Mouse (Mus musculus) heart, embryonic 13.5 days (tissue): Measurements from ENCODE around the gene Ubtd2. TPM values are rescaled to one million over a fixed set of nuclear protein-coding genes. Genes with fewer than 3 reads are reported as not detected.

Experiments
- ATAC-seq: fragments of 200-750 bp; cut with Nextera tagmentation; 2 replicates; pipeline ENCODE4 v1.8.0; 2017; ENCODE audit warnings: moderate TSS enrichment; ENCODE audit not compliant: insufficient number of reproducible peaks, low FRiP score, low TSS enrichment; ENCODE audit errors: extremely low read depth
- H3K27ac ChIP-seq: fragments of 300-500 bp; sonication (generic); replicated peaks from 2 replicates; pipeline ENCODE4 v1.5.1; 2015; ENCODE audit warnings: moderate library complexity, mild to moderate bottlenecking, inconsistent platforms
- H3K27me3 ChIP-seq: fragments of 300-500 bp; sonication (generic); replicated peaks from 2 replicates; pipeline ENCODE4 v1.6.1; 2015; ENCODE audit warnings: mild to moderate bottlenecking, inconsistent platforms
- H3K36me3 ChIP-seq: fragments of 300-500 bp; sonication (generic); 2 replicates; pipeline ENCODE4 v1.6.1; 2015; ENCODE audit warnings: mild to moderate bottlenecking, inconsistent platforms
- H3K4me1 ChIP-seq: fragments of 300-500 bp; sonication (generic); 2 replicates; pipeline ENCODE4 v1.6.1; 2015; ENCODE audit warnings: inconsistent platforms
- H3K4me2 ChIP-seq: fragments of 300-500 bp; sonication (generic); 2 replicates; pipeline ENCODE4 v1.6.1; 2015; ENCODE audit warnings: inconsistent platforms, mild to moderate bottlenecking, moderate library complexity
- H3K4me3 ChIP-seq: fragments of 300-500 bp; sonication (generic); 2 replicates; pipeline ENCODE4 v1.5.1; 2015; ENCODE audit warnings: moderate library complexity, mild to moderate bottlenecking, inconsistent platforms
- H3K9ac ChIP-seq: fragments of 300-500 bp; sonication (generic); 2 replicates; pipeline ENCODE4 v1.6.1; 2015; ENCODE audit warnings: inconsistent platforms, mild to moderate bottlenecking, moderate library complexity
- H3K9me3 ChIP-seq: fragments of 300-500 bp; sonication (generic); 2 replicates; pipeline ENCODE4 v1.6.1; 2016; ENCODE audit warnings: inconsistent platforms
- WGBS: fragments of 180-500 bp; shearing (Covaris S2); methylation state at CpG from one replicate; pipeline ENCODE4 v1.1.7; 2015; ENCODE audit warnings: mixed read lengths; 5-methylcytosine and 5-hydroxymethylcytosine counted together
- polyA plus RNA-seq: library from polyadenylated mRNA; unstranded; fragments of >200 nt; fragmentation: Nextera tagmentation; extraction: Ambion mirVana; gene quantifications from 2 replicates; pipeline ENCODE4 v1.2.1, GENCODE M21; 2015

Gene Ubtd2
- polyA plus RNA-seq, 1 experiment from 2014 or later, result 26.8 TPM

DNA sequence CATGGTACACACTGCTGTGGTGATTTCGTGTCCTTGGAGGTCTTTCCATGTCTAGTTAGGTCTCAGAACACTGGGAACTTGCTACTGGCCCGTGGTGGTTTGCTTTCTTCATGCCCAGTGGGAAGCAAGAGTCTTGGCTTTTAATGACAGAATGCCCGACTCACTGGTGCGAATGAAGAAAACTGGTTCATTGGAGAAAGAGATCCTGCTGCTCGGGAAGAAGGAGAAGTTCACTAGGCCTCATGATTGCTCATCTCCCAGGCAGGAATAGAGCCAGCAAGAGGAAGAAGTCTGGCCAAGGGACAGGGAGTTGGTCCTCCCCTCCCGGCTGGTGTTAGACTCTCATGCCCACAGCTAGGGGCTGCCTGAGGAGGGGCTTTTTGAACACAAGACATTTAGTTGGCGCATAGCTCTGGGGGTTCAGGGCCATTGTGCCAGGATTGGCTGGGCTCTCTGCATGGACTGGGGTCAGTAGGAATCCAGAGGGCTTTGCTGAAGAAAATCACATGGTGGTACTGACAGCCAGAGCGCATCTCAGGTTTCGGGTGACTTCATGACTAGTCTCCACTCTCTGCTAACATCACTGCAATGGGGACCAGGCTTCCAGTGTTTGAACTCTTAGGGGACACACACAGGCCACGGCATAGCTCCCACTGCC lies 101.3 kb downstream of the Ubtd2 start:
- ATAC-seq, result no peak
- no peak overlapping the region for H3K9ac ChIP-seq
- no peaks in the 10 kb centered on the region for H3K9me3 ChIP-seq
- 77% methylated on average over 10 of the region's 10 CpGs for WGBS
- peaks cover 40% of the 10 kb centered on the region for H3K4me1 ChIP-seq
- H3K27ac ChIP-seq, result no peak overlapping the region
- no peaks in the 10 kb centered on the region for H3K36me3 ChIP-seq
- H3K4me3 ChIP-seq, result no peak overlapping the region
- H3K27me3 ChIP-seq, result no peaks in the 10 kb centered on the region
- H3K4me2 ChIP-seq, result no peak overlapping the region

DNA sequence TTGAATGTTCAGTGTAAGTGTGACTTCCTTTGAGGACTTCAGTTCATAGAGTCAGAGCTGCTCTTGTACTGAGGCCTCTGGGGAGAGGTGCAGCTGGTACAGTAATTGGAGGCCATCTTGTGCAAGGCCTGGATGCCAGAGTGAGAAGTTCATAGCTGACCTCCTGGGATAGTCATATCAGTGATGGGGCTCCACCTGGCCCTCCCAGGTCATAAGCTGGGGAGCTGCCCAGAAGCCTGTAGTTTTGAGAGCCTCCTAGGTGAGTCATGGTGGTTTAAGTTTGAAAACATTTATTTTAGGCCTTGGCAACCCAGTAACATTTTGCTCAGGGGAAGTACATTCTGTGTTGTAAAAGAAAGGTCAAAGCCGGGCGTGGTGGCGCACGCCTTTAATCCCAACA lies 102.9 kb downstream of the Ubtd2 start:
- H3K9me3 ChIP-seq, result no peaks in the 10 kb centered on the region
- H3K4me1 ChIP-seq, result peaks cover 39% of the 10 kb centered on the region
- ATAC-seq, result no peak
- no peaks in the 10 kb centered on the region for H3K36me3 ChIP-seq
- H3K27me3 ChIP-seq, result no peaks in the 10 kb centered on the region
- WGBS, result 96% methylated on average over 4 of the region's 4 CpGs
- no peak overlapping the region for H3K9ac ChIP-seq
- H3K4me2 ChIP-seq, result no peak overlapping the region
- no peak overlapping the region for H3K4me3 ChIP-seq
- H3K27ac ChIP-seq, result no peak overlapping the region

DNA sequence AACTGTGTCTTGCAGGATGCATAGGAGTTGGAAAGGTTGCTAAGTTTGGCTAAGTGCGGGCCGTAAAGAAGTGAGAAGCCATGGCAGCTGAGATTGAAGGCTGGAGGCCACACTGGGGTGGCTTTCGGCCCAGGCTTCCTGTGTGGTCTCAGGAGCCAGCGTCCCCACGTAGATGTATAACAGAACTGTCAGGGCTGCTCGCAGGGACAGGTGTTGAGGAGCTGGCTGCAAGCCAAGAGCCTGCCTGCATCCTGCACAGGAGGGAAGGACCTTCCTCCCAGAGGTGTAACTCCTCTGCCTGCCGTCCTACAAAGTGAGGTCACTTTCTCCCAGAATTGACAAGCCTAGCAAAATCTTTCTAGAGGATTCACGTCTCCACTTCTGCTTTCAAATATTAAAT lies 103.5 kb downstream of the Ubtd2 start:
- H3K4me2 ChIP-seq, result no peak overlapping the region
- H3K4me1 ChIP-seq, result peaks cover 32% of the 10 kb centered on the region
- no peaks in the 10 kb centered on the region for H3K9me3 ChIP-seq
- H3K27ac ChIP-seq, result no peak overlapping the region
- no peaks in the 10 kb centered on the region for H3K36me3 ChIP-seq
- H3K9ac ChIP-seq, result no peak overlapping the region
- H3K4me3 ChIP-seq, result no peak overlapping the region
- 41% methylated on average over 8 of the region's 8 CpGs for WGBS
- no peaks in the 10 kb centered on the region for H3K27me3 ChIP-seq
- no peak for ATAC-seq

DNA sequence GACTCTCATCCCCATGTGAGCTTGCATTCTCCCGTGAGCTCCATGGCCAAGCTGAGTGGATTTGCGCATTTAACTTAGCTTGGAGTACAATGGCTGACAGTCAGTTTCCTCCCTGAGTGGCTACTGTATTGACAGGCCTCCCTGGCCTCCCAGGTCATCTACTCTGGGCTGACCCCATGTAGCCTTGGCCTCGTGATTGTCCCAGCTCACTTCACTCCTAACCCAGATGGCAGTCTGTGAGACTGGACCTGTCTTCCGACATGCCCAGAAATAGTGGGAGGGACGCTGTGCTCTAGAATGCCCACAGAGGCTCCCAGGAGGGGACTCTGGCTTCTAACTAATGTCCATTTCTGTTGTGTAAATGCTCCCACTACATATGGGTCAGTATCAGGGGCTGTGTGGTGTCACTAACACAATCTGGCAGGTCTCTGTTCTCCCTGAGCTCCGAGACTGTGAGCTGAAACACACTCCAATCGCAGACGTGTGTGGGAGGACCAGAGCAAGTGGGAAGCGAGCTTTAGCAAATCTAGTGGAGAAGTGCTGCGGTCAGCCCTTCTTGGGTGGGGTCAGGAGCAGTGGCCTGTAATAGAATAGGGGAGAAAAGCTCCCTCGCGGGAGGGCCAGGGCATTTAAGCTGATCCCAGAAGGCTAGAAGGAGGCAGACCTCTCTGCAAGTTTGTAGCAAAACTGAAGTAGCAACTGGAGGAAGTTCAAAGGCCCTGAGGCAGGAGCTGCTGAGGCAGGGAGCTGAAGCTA lies 105.0 kb downstream of the Ubtd2 start:
- Histone ChIP-seq H3K9me3 (no peaks in the 10 kb centered on the region), H3K36me3 (no peaks in the 10 kb centered on the region), H3K4me1 (peaks cover 27% of the 10 kb centered on the region), H3K27me3 (no peaks in the 10 kb centered on the region), H3K4me3 (no peak overlapping the region), H3K9ac (no peak overlapping the region), H3K27ac (no peak overlapping the region), H3K4me2 (no peak overlapping the region)
- no peak for ATAC-seq
- WGBS, result 79% methylated on average over 12 of the region's 12 CpGs

DNA sequence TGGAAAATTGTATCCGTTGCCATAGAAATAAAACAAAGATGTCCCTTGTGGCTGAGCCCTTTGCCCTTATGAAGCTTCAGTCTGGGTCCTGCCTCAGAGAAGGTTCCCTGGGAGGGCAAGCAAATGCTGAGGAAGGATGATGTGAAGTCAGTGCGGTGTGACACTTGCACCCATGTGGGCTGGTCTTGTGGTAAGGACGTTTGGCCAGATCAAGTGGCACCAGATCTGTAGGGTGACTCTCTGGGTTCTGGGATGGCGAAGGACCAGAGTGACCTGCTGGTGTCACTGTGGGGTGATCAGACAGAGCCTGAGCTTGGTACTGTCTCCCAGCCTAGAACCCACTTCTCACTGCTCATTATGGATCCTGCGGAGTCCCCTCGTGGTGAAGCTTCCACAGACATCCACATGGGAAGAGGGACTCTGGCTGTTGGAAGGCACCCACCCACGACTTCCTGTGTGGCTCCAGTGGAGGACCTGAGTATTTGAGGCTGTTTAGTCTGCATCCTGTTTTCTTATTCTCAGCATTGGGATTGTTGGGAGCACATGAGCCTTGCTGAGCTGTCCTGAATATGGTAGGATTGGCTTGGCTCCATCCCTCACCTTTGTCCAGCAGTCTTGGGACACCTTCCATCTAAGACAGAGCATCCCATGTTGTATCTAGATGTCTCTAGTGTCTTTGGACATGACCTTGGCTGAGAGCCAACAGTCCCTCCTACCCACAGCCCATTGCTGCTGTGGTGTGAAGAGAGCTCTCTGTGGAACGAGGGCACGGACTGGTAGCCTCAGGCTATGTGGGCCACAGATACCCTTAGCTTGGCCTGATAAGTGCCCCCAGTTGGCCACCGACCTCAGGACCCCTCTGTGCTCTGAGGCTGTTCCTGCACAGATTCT lies 106.5 kb downstream of the Ubtd2 start:
- H3K4me3 ChIP-seq, result no peak overlapping the region
- H3K27ac ChIP-seq, result no peak overlapping the region
- ATAC-seq, result no peak
- no peak overlapping the region for H3K9ac ChIP-seq
- no peaks in the 10 kb centered on the region for H3K27me3 ChIP-seq
- H3K9me3 ChIP-seq, result no peaks in the 10 kb centered on the region
- no peaks in the 10 kb centered on the region for H3K36me3 ChIP-seq
- peaks cover 36% of the 10 kb centered on the region for H3K4me1 ChIP-seq
- no peak overlapping the region for H3K4me2 ChIP-seq
- WGBS, result 66% methylated on average over 10 of the region's 10 CpGs

DNA sequence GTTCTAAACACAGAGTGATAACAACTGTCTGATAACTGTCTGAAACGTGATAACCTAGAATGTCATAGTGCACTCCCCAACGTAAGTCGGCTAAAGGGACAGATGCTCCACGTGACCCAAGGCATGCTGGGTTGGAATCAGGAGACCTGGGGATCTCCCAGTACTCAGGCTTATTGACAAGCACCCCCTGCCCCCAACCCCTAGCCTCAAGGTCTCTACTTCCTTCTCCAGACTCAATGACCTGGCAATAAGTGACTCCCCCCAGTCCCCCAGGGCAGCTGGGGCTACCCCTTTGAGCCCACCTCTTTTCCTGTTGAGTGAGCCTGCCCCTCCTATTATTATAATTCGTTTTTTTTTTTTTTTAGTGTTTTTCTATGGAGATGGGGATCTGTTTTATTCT lies 107.5 kb downstream of the Ubtd2 start:
- Histone ChIP-seq H3K4me3 (no peak overlapping the region), H3K27me3 (no peaks in the 10 kb centered on the region), H3K4me2 (no peak overlapping the region), H3K27ac (no peak overlapping the region), H3K36me3 (no peaks in the 10 kb centered on the region), H3K9me3 (no peaks in the 10 kb centered on the region), H3K9ac (no peak overlapping the region), H3K4me1 (peaks cover 36% of the 10 kb centered on the region)
- WGBS, result 49% methylated on average over 5 of the region's 5 CpGs
- no peak for ATAC-seq

DNA sequence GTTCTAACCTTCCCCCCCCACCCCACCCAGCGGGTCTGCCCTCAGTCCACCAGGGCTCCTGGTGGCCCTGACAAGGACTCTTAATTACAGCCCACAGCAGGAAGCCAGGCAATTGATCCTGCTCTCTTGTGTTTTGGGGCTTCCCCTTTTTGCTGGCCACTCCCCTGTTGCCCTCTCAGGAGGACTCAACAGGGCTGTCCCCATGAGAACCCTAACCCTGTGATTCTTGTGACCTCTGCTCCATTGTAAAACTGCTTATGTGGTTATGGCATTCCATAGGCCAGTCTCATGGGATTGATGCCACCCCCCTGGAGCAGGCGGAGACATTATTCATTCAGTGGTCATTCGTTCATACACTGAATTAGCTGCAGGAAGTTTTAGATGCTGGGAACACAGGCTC lies 108.5 kb downstream of the Ubtd2 start:
- Histone ChIP-seq H3K9ac (no peak overlapping the region), H3K27ac (no peak overlapping the region), H3K9me3 (no peaks in the 10 kb centered on the region), H3K36me3 (no peaks in the 10 kb centered on the region), H3K4me2 (no peak overlapping the region), H3K4me1 (peaks cover 36% of the 10 kb centered on the region), H3K27me3 (no peaks in the 10 kb centered on the region), H3K4me3 (no peak overlapping the region)
- WGBS, result 81% methylated on average over 3 of the region's 3 CpGs
- ATAC-seq, result no peak

DNA sequence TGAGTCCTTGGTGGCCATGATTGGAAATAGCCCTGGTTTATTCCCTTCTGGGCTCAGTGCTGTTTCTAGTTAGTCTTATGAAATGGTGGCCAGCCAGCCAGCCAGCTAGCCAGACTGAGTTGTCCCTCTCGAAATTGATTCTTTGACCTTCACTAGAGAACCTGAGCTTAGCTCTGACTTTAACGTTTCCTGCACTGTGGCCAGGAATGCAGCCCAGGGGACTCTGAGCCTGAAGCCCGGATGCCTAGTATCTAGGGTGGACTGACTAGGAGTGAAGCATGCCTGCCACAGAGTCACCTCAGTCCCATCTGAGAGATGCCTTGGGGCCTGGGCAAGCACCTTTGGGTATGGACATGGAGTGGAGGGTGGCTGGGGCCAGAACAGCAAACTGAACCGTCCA lies 109.5 kb downstream of the Ubtd2 start:
- Histone ChIP-seq H3K9me3 (no peaks in the 10 kb centered on the region), H3K9ac (no peak overlapping the region), H3K4me3 (no peak overlapping the region), H3K4me2 (no peak overlapping the region), H3K27ac (no peak overlapping the region), H3K36me3 (no peaks in the 10 kb centered on the region), H3K27me3 (no peaks in the 10 kb centered on the region), H3K4me1 (peaks cover 36% of the 10 kb centered on the region)
- ATAC-seq, result no peak
- WGBS, result 42% methylated on average over 4 of the region's 4 CpGs

DNA sequence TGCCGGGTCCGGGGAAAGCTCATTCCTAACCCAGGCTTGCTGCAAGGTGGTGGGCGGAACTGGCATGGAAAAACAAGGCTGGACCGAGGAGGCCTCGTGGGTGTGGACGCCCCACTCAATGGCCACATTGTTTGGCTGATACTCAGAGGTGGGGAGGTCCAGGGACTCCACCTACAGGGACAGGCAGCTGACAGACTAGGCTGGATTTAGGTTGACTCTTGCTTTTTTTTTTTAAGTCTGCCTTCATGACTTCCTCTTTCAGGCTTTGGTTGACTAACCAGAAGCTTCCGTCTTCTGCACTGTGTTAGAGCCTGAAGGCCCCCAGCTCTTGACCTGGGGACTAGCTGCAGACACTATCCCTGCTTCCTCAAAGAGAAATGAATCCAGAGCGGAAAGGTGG lies 109.9 kb downstream of the Ubtd2 start:
- H3K36me3 ChIP-seq, result 0 out of 2 replicates have a peak, but pooled peaks cover 3% of the 10 kb centered on the region
- H3K27me3 ChIP-seq, result no peaks in the 10 kb centered on the region
- no peaks in the 10 kb centered on the region for H3K9me3 ChIP-seq
- H3K27ac ChIP-seq, result no peak overlapping the region
- no peak overlapping the region for H3K9ac ChIP-seq
- peaks cover 36% of the 10 kb centered on the region for H3K4me1 ChIP-seq
- ATAC-seq, result no peak
- H3K4me3 ChIP-seq, result no peak overlapping the region
- 56% methylated on average over 8 of the region's 8 CpGs for WGBS
- H3K4me2 ChIP-seq, result no peak overlapping the region

DNA sequence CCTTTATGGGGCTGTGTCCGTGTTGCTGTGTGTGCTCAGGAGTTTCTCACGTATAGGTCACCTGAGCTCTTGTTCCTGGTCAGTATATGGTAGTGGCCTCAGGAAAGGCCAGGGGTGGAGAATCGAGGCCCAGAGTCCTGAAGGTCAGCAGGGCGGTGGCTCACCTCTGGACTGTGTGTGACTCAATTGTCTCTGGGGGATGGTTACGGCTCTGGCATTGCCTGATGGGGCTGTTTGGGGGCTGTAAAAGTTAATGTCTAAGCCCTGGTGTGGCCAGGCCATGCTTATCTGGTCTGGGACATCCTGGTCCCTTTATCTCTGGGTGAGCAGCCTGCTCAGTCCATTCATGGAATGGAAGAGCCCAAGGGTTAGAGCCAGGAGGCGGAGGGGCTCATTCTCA lies 111.0 kb downstream of the Ubtd2 start:
- Histone ChIP-seq H3K4me1 (peaks cover 38% of the 10 kb centered on the region), H3K4me3 (no peak overlapping the region), H3K4me2 (no peak overlapping the region), H3K27me3 (no peaks in the 10 kb centered on the region), H3K27ac (no peak overlapping the region), H3K9ac (no peak overlapping the region), H3K9me3 (no peaks in the 10 kb centered on the region), H3K36me3 (0 out of 2 replicates have a peak, but pooled peaks cover 3% of the 10 kb centered on the region)
- no peak for ATAC-seq
- WGBS, result 79% methylated on average over 6 of the region's 6 CpGs
